Mouse (Mus musculus): ENCODE results near the gene Supt6.

DNA sequence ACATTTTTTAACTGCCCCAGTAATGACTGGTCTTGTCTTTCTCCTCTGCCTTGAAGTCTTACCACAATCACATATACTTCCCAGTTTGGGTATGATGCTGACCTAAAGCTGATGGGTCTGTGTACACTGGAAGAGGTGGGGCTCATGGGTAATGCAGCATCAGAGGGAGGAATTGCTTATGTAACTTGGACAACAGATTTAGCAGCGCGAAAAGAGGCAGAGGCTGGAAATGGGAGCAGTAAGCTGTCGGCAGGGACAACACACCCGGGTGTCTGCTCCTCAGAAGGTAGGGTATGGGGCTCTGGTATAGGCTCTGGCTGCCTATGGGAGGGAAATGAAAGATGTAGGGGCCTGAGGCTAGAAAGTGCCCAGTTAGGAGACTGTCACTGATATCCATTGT is 44.9 kb upstream of the Supt6 start, which contains the start of gene BC030499:
- TF ChIP-seq CTCF (IDR thresholded peaks at IDR 0.05 in 2 of 3, conservative IDR thresholded peaks at IDR 0.05 in 1 of 3; ENCODE audit: control insufficient read depth in 1 of 3, insufficient read depth in 1 of 3, low read depth in 2 of 3, low read length in 3 of 3, poor library complexity in 1 of 3, severe bottlenecking in 1 of 3) (no peak), MYB (IDR thresholded peaks at IDR 0.05; ENCODE audit: low read depth, low read length) (no peak), ZMIZ1 (IDR thresholded peaks at IDR 0.05; ENCODE audit: low read depth, low read length) (no peak), POLR2A (IDR thresholded peaks at IDR 0.05; ENCODE audit: control insufficient read depth in 1 of 2, insufficient read depth in 1 of 2, low read depth in 1 of 2, low read length in 2 of 2, poor library complexity in 1 of 2) (no peak), USF1 (IDR thresholded peaks at IDR 0.05; ENCODE audit: low read depth, low read length) (no peak), MXI1 (IDR thresholded peaks at IDR 0.05; ENCODE audit: low read depth, low read length) (no peak), TCF12 (IDR thresholded peaks at IDR 0.05; ENCODE audit: low read depth, low read length) (no peak), MAZ (IDR thresholded peaks at IDR 0.05; ENCODE audit: low read depth, low read length) (no peak), NRF1 (IDR thresholded peaks at IDR 0.05; ENCODE audit: insufficient read depth, low read depth, low read length, poor library complexity, severe bottlenecking) (no peak), BHLHE40 (IDR thresholded peaks at IDR 0.05; ENCODE audit: borderline replicate concordance, low read depth, low read length) (no peak), RAD21 (IDR thresholded peaks at IDR 0.05; ENCODE audit: low read depth, low read length) (no peak), GATA1 (IDR thresholded peaks at IDR 0.05; ENCODE audit: low read depth, low read length) (no peak), ZKSCAN1 (IDR thresholded peaks at IDR 0.05; ENCODE audit: low read depth, low read length) (no peak)
